Mouse (Mus musculus): ENCODE results near the gene Gm47429.
A peak's percentile ranks its signal among the peaks of the same experiment; 100 is the strongest.
"Not testable (repeated sequence)": the region's sequence is repeated elsewhere in the genome, so short reads cannot be mapped to it uniquely, and the experiment has no call there.

Gene Gm47429

DNA sequence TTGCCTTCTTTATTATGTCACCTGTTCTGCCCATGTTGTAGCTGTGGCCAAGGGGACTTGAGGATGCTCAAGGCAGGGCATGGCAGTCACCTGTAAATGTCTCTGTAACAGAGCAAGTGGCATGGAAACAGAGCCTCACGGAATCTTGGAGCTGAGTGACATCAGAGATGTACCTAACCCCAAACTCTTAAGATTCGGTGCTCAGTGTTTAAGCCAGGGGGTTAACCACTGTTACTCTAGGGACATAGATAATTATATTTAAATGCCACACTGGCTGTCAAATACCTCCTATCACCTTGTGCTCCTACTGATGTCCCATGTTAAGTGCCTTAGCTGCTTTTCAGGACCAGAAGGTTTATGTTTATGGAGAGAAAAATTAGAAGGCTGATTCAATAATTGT, at the start of gene Gm47429:
Gene Gm47429, minus strand, starts transcription at position 101 of the 400 bp plus-strand sequence.
- DNase-seq (ENCODE audit: low spot score in 2 of 2), result no peak

- not testable (repeated sequence) for DNase-seq (ENCODE audit: low spot score in 2 of 2)
These were observed 44.8 kb upstream of the Gm47429 start for GRCm38 (mm10) chr13:50488510-50488909.

DNA sequence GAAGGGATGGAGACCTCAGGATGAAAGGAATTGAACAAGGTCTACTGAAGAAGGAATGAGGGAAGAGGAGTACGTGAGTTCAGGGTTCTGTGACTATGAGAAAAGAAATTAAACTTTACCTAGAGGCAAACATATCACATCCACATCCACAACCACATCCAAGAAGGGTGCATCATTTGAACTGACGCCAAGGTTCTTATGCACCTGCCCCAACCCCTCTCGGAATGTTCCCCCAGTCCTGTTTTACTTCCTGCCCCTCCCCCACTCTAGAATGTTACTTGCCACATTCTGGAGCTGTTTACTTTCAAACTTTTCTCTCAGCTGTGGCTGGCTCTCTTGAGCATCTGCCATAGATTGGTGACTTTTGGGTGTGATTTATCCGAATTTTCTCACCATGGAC, 23.3 kb upstream of the Gm47429 start, which contains the start of gene Nutm2:
Gene Nutm2, plus strand, starts transcription at position 301 of the 400 bp plus-strand sequence.
- no peak for DNase-seq (ENCODE audit: low spot score in 2 of 2)

GRCm38 (mm10) chr13:50464621-50465562, 21.2 kb upstream of the Gm47429 start:
- DNase-seq (ENCODE audit: low spot score in 2 of 2), result no peak

- DNase-seq (ENCODE audit: low spot score in 2 of 2), result not testable (repeated sequence)
These were observed 16.7 kb upstream of the Gm47429 start for GRCm38 (mm10) chr13:50460433-50460832.

DNA sequence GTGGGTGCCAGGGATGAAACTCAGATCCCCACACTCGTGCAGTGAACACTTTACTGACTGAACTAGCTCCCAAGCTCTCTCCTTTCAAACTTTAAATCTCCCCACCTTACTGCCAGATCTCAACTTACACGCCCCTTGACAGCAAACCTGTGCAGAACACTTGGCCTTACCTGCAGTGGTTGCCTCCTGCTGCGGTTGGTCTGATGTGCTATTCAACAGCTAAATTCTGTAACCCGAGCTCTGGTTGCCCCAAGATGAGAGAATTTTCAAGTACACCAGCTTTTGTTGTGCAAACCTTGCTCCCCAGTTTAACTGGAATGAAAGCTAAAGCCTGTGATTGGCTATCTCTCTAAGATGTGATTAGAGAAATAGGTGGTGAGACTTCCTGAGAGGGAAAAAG, 9.7 kb upstream of the Gm47429 start:
- no peak for DNase-seq (ENCODE audit: low spot score in 2 of 2)

- not testable (repeated sequence) for DNase-seq (ENCODE audit: low spot score in 2 of 2)
These were observed 8.6 kb upstream of the Gm47429 start for GRCm38 (mm10) chr13:50452266-50452665.

DNA sequence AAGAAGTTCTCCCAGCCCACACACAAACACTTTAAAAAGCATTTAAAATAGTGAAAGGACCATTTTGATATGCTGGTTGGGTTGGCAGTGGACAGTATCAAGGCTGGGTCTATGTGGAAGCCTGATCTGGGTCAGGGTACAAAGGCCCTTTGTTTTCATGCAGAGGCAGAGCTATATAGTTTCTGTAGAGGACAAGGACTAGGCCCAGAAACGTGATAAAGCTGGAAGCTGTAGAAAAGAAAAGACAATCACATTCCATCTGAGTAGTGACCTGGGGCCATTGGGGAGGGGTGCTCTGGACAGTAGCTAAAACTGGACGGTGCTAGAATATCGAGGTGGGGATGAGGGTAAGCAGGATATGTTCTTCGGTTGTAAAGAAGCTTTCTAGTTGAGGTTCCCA, 1.5 kb upstream of the Gm47429 start:
- no peak for DNase-seq (ENCODE audit: low spot score in 2 of 2)

DNA sequence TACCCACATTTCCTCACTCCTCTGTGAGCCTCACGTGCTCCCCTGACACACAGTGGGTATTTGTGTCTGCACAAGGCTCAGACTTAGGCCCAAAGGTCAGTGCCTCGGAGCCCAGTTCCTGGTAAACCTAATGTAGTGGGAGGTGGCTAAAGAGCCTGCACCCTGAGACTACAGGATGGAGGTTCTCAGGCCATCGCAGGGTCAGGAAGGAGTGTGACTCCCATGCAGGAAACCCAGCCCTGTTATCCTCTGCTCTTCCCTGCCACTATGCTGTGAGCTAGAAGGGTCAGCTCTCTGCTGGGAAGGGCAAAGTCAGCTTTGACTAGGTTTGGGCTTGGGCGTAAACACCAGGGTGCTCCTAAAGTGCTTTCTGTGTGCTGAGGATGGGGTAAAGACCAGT, 17.0 kb downstream of the Gm47429 start:
- no peak for DNase-seq (ENCODE audit: low spot score in 2 of 2)

- DNase-seq (ENCODE audit: low spot score in 2 of 2), result no peak
These were observed 19.2 kb downstream of the Gm47429 start for GRCm38 (mm10) chr13:50424517-50424916.

DNA sequence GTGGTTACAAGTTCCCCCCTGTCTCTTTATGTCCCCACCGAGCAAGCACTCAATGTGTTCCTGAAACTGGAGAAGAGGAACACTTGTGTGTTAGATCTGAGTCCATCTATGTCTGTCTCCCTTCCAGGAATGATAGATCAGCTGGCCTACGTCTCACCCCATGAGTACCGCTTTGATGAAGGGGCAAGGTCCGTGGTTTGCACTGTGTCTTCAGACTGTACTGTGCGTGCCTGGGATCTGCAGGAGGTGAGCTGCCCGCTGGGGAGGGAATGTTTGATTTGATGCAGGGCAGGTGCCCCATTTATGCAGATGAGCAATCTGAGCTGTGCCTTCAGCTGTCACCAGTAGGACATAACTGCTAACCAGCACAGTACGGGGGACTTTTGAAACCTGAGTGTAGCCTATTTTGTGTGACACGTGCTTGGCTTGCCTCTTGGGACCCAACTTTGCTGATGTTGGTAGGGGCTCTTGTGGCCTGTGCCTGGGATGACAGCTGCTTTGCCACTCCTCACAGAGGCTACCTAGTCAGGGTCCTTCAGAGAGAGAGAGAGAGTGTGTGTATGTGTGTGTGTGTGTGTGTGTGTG, 20.0 kb downstream of the Gm47429 start:
- DNase-seq (ENCODE audit: low spot score in 2 of 2), result no peak

DNA sequence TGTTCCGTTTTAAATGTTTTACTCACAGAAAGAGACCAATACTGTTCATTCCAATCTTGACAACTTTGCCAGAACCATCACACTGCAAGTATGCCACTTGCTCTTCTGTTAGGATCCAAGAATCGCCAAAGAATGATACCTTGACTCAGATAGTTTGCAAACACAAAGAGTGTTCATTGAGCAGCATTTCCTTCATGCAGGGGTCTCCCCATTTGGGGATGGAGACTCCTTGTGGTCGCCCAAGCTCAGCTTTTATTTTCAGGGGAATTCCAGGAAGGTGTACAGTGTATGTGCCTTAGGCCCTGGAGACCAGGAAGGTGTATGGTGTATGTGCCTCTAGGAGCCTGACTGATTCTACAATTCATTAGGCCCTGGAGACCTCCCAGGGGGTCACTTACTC, 25.3 kb downstream of the Gm47429 start:
- no peak for DNase-seq (ENCODE audit: low spot score in 2 of 2)

DNA sequence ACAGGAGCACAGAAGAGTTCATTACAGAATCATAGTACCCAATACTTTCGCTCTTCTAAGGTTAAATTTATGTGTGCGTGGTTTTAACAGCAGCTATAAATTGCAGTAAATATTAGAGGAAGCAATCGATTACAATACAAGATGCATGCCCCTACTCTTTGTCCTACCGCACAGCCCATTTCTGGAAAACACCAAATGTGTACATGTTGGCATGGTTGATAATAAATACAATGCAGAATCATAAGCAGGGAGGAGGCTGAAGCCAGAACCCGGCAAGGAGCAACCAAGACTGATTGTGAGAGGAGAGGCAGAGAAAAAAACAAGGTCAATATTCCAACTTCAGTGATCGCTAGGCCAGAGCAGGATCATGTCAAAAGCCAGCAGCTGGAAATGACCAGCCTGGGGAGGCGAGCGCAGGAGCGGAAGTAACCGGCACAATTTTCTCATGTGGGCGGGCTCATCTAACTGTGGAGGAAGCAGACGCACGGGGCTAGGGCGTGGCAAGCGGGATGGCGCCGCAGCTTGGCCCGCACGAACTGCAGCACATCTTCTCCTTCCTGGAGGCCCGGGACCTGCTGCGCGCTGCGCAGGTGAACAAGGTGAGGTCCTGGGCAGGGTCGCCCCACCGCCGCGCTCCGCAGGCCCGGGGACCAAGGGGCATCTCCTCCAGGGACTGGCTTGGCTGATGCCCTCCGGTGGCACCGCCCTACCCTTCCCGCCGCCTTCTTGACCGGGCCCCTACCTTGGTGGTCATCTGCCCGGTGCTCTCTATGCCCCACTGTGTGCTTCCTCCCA, 26.1 kb downstream of the Gm47429 start, which contains the start of gene Fbxw17:
Gene Fbxw17, plus strand, starts transcription at position 476 of the 795 bp plus-strand sequence.
- peak; percentile 65 to 81 for DNase-seq (ENCODE audit: low spot score in 2 of 2)

All from urinary bladder, postnatal 36 days (tissue).